Mouse (Mus musculus): ENCODE measurements at regions not wholly inside any gene's neighbourhood (a gene's known extent, or its start where the extent isn't known, plus 50 kb on each side); places are given as distances from the start of the nearest gene placed in this dataset.

GRCm38 (mm10) chr9:118326656-118327055 is 151.4 kb upstream of the Eomes start:
- no peak for DNase-seq

GRCm38 (mm10) chr9:118327904-118328303 is 150.1 kb upstream of the Eomes start:
- no peak for DNase-seq

- no peak for DNase-seq
These were observed 136.6 kb upstream of the Eomes start for GRCm38 (mm10) chr9:118341401-118341800.

- no peak for DNase-seq
These were observed 123.1 kb upstream of the Eomes start for GRCm38 (mm10) chr9:118354911-118355310.

- no peak for DNase-seq
These were observed 120.6 kb upstream of the Eomes start for GRCm38 (mm10) chr9:118357406-118357805.

GRCm38 (mm10) chr9:118363929-118364328 is 114.1 kb upstream of the Eomes start:
- no peak for DNase-seq

GRCm38 (mm10) chr9:118365431-118365830 is 112.6 kb upstream of the Eomes start:
- no peak for DNase-seq

GRCm38 (mm10) chr9:118367314-118367713 is 110.7 kb upstream of the Eomes start:
- no peak for DNase-seq

GRCm38 (mm10) chr9:118370581-118370980 is 107.4 kb upstream of the Eomes start:
- DNase-seq, result no peak

GRCm38 (mm10) chr9:118374680-118375079 is 103.3 kb upstream of the Eomes start:
- DNase-seq, result no peak

- DNase-seq, result no peak
These were observed 99.0 kb upstream of the Eomes start for GRCm38 (mm10) chr9:118379055-118379454.

- DNase-seq, result no peak
These were observed 95.5 kb upstream of the Eomes start for GRCm38 (mm10) chr9:118382532-118382931.

- DNase-seq, result no peak
These were observed 93.4 kb upstream of the Eomes start for GRCm38 (mm10) chr9:118384610-118385009.

- DNase-seq, result no peak
These were observed 90.4 kb upstream of the Eomes start for GRCm38 (mm10) chr9:118387631-118388030.

- DNase-seq, result peak; percentile 8
These were observed 88.3 kb upstream of the Eomes start for GRCm38 (mm10) chr9:118389481-118390334.

GRCm38 (mm10) chr9:118390679-118391078 is 87.3 kb upstream of the Eomes start:
- DNase-seq, result no peak

- DNase-seq, result no peak
These were observed 86.3 kb upstream of the Eomes start for GRCm38 (mm10) chr9:118391715-118392114.

- DNase-seq, result no peak
These were observed 85.2 kb upstream of the Eomes start for GRCm38 (mm10) chr9:118392796-118393195.

GRCm38 (mm10) chr9:118393567-118393966 is 84.4 kb upstream of the Eomes start:
- no peak for DNase-seq

GRCm38 (mm10) chr9:118396425-118397053 is 81.5 kb upstream of the Eomes start:
- DNase-seq, result no peak

- no peak for DNase-seq
These were observed 77.5 kb upstream of the Eomes start for GRCm38 (mm10) chr9:118400520-118400919.

GRCm38 (mm10) chr9:118401170-118401569 is 76.8 kb upstream of the Eomes start:
- DNase-seq, result no peak

GRCm38 (mm10) chr9:118404867-118405266 is 73.1 kb upstream of the Eomes start:
- DNase-seq, result no peak

GRCm38 (mm10) chr9:118405926-118406518 is 72.0 kb upstream of the Eomes start:
- no peak for DNase-seq
